ENCODE assay signal across 25 mouse cellular contexts in the genomic region with DNA sequence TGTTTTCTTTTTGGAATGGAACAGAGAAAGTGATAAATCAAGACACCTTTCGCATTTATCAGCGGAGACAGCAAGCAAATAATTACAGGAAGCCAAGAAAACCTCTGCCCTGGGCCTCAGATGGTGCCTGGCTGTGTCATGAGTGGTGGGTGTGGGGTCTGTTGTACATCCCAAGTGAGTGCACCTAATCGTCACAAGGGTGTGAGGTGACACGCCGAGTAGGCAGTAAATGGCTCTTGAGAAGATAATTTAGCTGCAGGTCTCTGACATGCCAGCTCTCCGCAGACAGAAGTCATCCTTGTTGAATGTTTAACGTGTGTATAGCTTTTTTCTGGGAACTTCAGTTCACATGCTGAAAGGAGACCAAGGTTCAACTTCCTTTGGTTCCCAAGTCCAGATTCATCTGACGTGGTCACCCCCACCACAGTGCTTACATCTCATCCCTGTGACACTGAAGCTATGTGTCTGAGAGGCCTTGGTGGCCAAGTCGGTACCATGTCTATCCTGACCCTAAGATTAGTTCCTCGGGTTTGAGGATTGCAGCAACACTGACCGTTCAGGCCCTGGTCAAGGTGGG. TPM values are rescaled to one million over a fixed set of nuclear protein-coding genes. Genes with fewer than 3 reads are reported as not detected.
DNase-seq lines count a peak whose midpoint lies in the region; ATAC-seq and TF ChIP-seq lines count a peak whose summit lies in the region.
"Had no signal": no experiment of that assay in that cellular context is flagged by ENCODE, and none has a peak within 500 bp of the region (broad histone marks: within the 10 kb centered on the region; RNA-seq: fewer than 3 reads in every experiment).

No protein-coding gene starts in this region.

- no peak for TF ChIP-seq EP300 in lung, postnatal 0 days (IDR thresholded peaks at IDR 0.05)

- no peaks in the 10 kb centered on the region for H3K9me3 ChIP-seq in lung, postnatal 0 days (ENCODE audit: low read length)
- H3K9me3 ChIP-seq: embryonic facial prominence, embryonic 10.5 days; forebrain, embryonic 15.5 days; G1E; limb, embryonic 10.5 days; liver, embryonic 13.5 days; midbrain, embryonic 13.5 days had no signal

- H3K4me3 ChIP-seq in lung, postnatal 0 days (ENCODE audit: low read depth, low read length), result no peak overlapping the region
- H3K4me3 ChIP-seq: embryonic facial prominence, embryonic 10.5 days; forebrain, embryonic 15.5 days; limb, embryonic 10.5 days; liver, embryonic 13.5 days; midbrain, embryonic 13.5 days had no signal

- no peaks in the 10 kb centered on the region for H3K36me3 ChIP-seq in lung, postnatal 0 days (ENCODE audit: insufficient read depth, low read length)
- H3K36me3 ChIP-seq: embryonic facial prominence, embryonic 10.5 days; forebrain, embryonic 15.5 days; G1E; limb, embryonic 10.5 days; liver, embryonic 13.5 days; midbrain, embryonic 13.5 days had no signal

- H3K9ac ChIP-seq in lung, postnatal 0 days (replicated peaks; ENCODE audit: low read depth), result no peak overlapping the region
- H3K9ac ChIP-seq: forebrain, embryonic 15.5 days; liver, embryonic 13.5 days; midbrain, embryonic 13.5 days had no signal

- H3K4me2 ChIP-seq in lung, postnatal 0 days (replicated peaks; ENCODE audit: low read depth, low read length), result no peak overlapping the region
- H3K4me2 ChIP-seq: forebrain, embryonic 15.5 days; heart, embryonic 11.5 days; liver, embryonic 13.5 days; midbrain, embryonic 13.5 days had no signal

- no peak for TF ChIP-seq CTCF in lung, postnatal 0 days (IDR thresholded peaks at IDR 0.05)

- DNase-seq in lung, postnatal 0 days (ENCODE audit: low spot score), result no peak
- DNase-seq in lung, postnatal 14 days, result no peak
- peak; percentile 84 for DNase-seq in kidney, adult 9 months
- DNase-seq in kidney, postnatal 25 days, result peak; percentile 47 to 78
- no peak for DNase-seq in cerebellum, adult 9-10 months
- no peak for DNase-seq in frontal cortex, postnatal 25 days (ENCODE audit: low spot score in 2 of 2)
- DNase-seq in layer of hippocampus, adult 9-10 months (ENCODE audit: low spot score), result no peak
- DNase-seq: B cell, adult 2 months; cerebellum, adult 11 months; cerebellum, postnatal 10 days; gastrocnemius, postnatal 14 days; liver, embryonic 13.5 days; lung, postnatal 10 days had no signal

- peaks cover 22% of the 10 kb centered on the region; the same call in 1 of the 2 replicates for H3K4me1 ChIP-seq in lung, postnatal 0 days (ENCODE audit: insufficient read depth, low read depth, low read length)
- H3K4me1 ChIP-seq: forebrain, embryonic 15.5 days; midbrain, embryonic 13.5 days had no signal

- 74% methylated on average over 11 of the region's 11 CpGs for WGBS in lung, postnatal 0 days

- peak overlapping the region; percentile 68; the same call in 1 of the 2 replicates for H3K27ac ChIP-seq in lung, postnatal 0 days (ENCODE audit: low read length)
- H3K27ac ChIP-seq: embryonic facial prominence, embryonic 10.5 days; forebrain, embryonic 15.5 days; hindbrain, postnatal 0 days; limb, embryonic 10.5 days; liver, embryonic 13.5 days; midbrain, embryonic 13.5 days; stomach, postnatal 0 days had no signal

- no peak for ATAC-seq in lung, postnatal 0 days
- ATAC-seq: forebrain, embryonic 15.5 days; hindbrain, postnatal 0 days; midbrain, embryonic 13.5 days; Patski had no signal

- no peaks in the 10 kb centered on the region for H3K27me3 ChIP-seq in lung, postnatal 0 days (replicated peaks; ENCODE audit: insufficient read depth, low read length)
- H3K27me3 ChIP-seq: CH12.LX; forebrain, embryonic 15.5 days; midbrain, embryonic 13.5 days; Patski had no signal

RNA-seq across cellular contexts. Expression of gene Sftpb, which starts 2.0 kb away (rescaled TPM):
- polyA plus RNA-seq in lung, postnatal 0 days (2015; fragmentation: Nextera tagmentation; extraction: Ambion mirVana), result 1,292 and 1,589 TPM in 2 replicates
- polyA plus RNA-seq: cortical plate, adult 2 months; embryonic facial prominence, embryonic 10.5 days; G1E; limb, embryonic 10.5 days; liver, embryonic 13.5 days; midbrain, embryonic 13.5 days; neural tube, embryonic 11.5 days; stomach, postnatal 0 days had no signal

RNA-seq across cellular contexts. Expression of gene Usp39, which starts 42.5 kb away (rescaled TPM):
- polyA plus RNA-seq in lung, postnatal 0 days (2015; fragmentation: Nextera tagmentation; extraction: Ambion mirVana), result 26.1 and 27.4 TPM in 2 replicates

RNA-seq across cellular contexts. Expression of gene 0610030E20Rik, which starts 44.7 kb away (rescaled TPM):
- 23.0 and 24.2 TPM in 2 replicates for polyA plus RNA-seq in lung, postnatal 0 days (2015; fragmentation: Nextera tagmentation; extraction: Ambion mirVana)

RNA-seq across cellular contexts. Expression of gene Tmem150a, which starts 52.8 kb away (rescaled TPM):
- 17.6 and 25.7 TPM in 2 replicates for polyA plus RNA-seq in lung, postnatal 0 days (2015; fragmentation: Nextera tagmentation; extraction: Ambion mirVana)

Comparison
In these comparisons a context has a peak if more than half of its experiments do, and no peak if none do; other contexts are left out.
1. DNase-seq: peak in kidney, adult 9 months (single experiment) and kidney, postnatal 25 days (2 of 2); none in lung, postnatal 0 days (single experiment), lung, postnatal 14 days (single experiment), cerebellum, adult 9-10 months (single experiment), frontal cortex, postnatal 25 days (0 of 2) and layer of hippocampus, adult 9-10 months (single experiment).